In genomic region chr10:79768400-79768799, GRCm38 (mm10) we compare ENCODE assay signal across 8 mouse cellular contexts. TPM values are rescaled to one million over a fixed set of nuclear protein-coding genes. Genes with fewer than 3 reads are reported as not detected.
DNase-seq lines count a peak whose midpoint lies in the region; ATAC-seq and TF ChIP-seq lines count a peak whose summit lies in the region.

No protein-coding gene starts in this region.

- peak overlapping the region; percentile 73 for H3K4me3 ChIP-seq in hindbrain, embryonic 10.5 days
- no peak overlapping the region for H3K4me3 ChIP-seq in hindbrain, embryonic 12.5 days
- H3K4me3 ChIP-seq in kidney, postnatal 0 days (replicated peaks; ENCODE audit: low read depth, low read length): no peak overlapping the region
- no peak overlapping the region for H3K4me3 ChIP-seq in liver, embryonic 12.5 days
- no peak overlapping the region for H3K4me3 ChIP-seq in neural tube, embryonic 12.5 days
- H3K4me3 ChIP-seq in stomach, embryonic 16.5 days (replicated peaks; ENCODE audit: low read length): 0 out of 2 replicates have a peak overlapping the region, but pooled peaks have one; percentile 99

- peaks cover 10% of the 10 kb centered on the region; the same call in 1 of the 2 replicates for H3K27me3 ChIP-seq in hindbrain, embryonic 10.5 days (ENCODE audit: insufficient read depth, poor library complexity, severe bottlenecking)
- 0 out of 2 replicates have a peak, but pooled peaks cover 5% of the 10 kb centered on the region for H3K27me3 ChIP-seq in hindbrain, embryonic 12.5 days
- H3K27me3 ChIP-seq in kidney, postnatal 0 days (ENCODE audit: insufficient read depth, low read length): no peaks in the 10 kb centered on the region
- H3K27me3 ChIP-seq in liver, embryonic 12.5 days (replicated peaks): peaks cover 18% of the 10 kb centered on the region
- H3K27me3 ChIP-seq in neural tube, embryonic 12.5 days (replicated peaks): no peaks in the 10 kb centered on the region; the same call in 1 of the 2 replicates
- no peaks in the 10 kb centered on the region for H3K27me3 ChIP-seq in stomach, embryonic 16.5 days (ENCODE audit: control insufficient read depth, insufficient read depth, low read length)

- H3K9me3 ChIP-seq in hindbrain, embryonic 10.5 days: peaks cover 4% of the 10 kb centered on the region; the same call in 1 of the 2 replicates
- H3K9me3 ChIP-seq in hindbrain, embryonic 12.5 days (replicated peaks): no peaks in the 10 kb centered on the region; the same call in 1 of the 2 replicates
- H3K9me3 ChIP-seq in kidney, postnatal 0 days (replicated peaks; ENCODE audit: low read length): no peaks in the 10 kb centered on the region
- peaks cover 5% of the 10 kb centered on the region for H3K9me3 ChIP-seq in liver, embryonic 12.5 days (replicated peaks)
- H3K9me3 ChIP-seq in neural tube, embryonic 12.5 days: no peaks in the 10 kb centered on the region
- H3K9me3 ChIP-seq in stomach, embryonic 16.5 days (replicated peaks; ENCODE audit: control insufficient read depth, low read length): no peaks in the 10 kb centered on the region; the same call in 1 of the 2 replicates

- H3K36me3 ChIP-seq in hindbrain, embryonic 10.5 days: peaks cover 11% of the 10 kb centered on the region; the same call in 1 of the 2 replicates
- no peaks in the 10 kb centered on the region for H3K36me3 ChIP-seq in hindbrain, embryonic 12.5 days
- no peaks in the 10 kb centered on the region for H3K36me3 ChIP-seq in kidney, postnatal 0 days (ENCODE audit: insufficient read depth, low read length)
- H3K36me3 ChIP-seq in liver, embryonic 12.5 days: peaks cover 11% of the 10 kb centered on the region; the same call in 1 of the 2 replicates
- H3K36me3 ChIP-seq in neural tube, embryonic 12.5 days: no peaks in the 10 kb centered on the region
- no peaks in the 10 kb centered on the region for H3K36me3 ChIP-seq in stomach, embryonic 16.5 days (ENCODE audit: control insufficient read depth, insufficient read depth, low read length)

- peak; percentile 85 for DNase-seq in hindbrain, embryonic 10.5 days (ENCODE audit: low spot score)
- peak; percentile 81 for DNase-seq in cerebellum, adult 9-11 months
- DNase-seq in gastrocnemius, adult 18-20 months (ENCODE audit: low spot score): peak; percentile 73
- DNase-seq in kidney, postnatal 0 days (ENCODE audit: low spot score): peak; percentile 82

- H3K4me2 ChIP-seq in hindbrain, embryonic 12.5 days (replicated peaks): no peak overlapping the region
- H3K4me2 ChIP-seq in kidney, postnatal 0 days (ENCODE audit: low read length): 0 out of 2 replicates have a peak overlapping the region, but pooled peaks have one; percentile 11
- H3K4me2 ChIP-seq in liver, embryonic 12.5 days: 0 out of 2 replicates have a peak overlapping the region, but pooled peaks have one; percentile 89
- H3K4me2 ChIP-seq in neural tube, embryonic 12.5 days (replicated peaks): 0 out of 2 replicates have a peak overlapping the region, but pooled peaks have one; percentile 97
- H3K4me2 ChIP-seq in stomach, embryonic 16.5 days (ENCODE audit: low read depth, low read length): no peak overlapping the region; the same call in 1 of the 2 replicates

- H3K9ac ChIP-seq in hindbrain, embryonic 12.5 days: no peak overlapping the region
- H3K9ac ChIP-seq in kidney, postnatal 0 days (ENCODE audit: low read depth, low read length): no peak overlapping the region
- H3K9ac ChIP-seq in liver, embryonic 12.5 days: no peak overlapping the region
- H3K9ac ChIP-seq in neural tube, embryonic 12.5 days: no peak overlapping the region
- no peak overlapping the region for H3K9ac ChIP-seq in stomach, embryonic 16.5 days (ENCODE audit: low read length)

- under 1% methylated on average over 5 of the region's 5 CpGs for WGBS in hindbrain, embryonic 10.5 days
- under 1% methylated on average over 5 of the region's 5 CpGs for WGBS in hindbrain, embryonic 12.5 days
- WGBS in kidney, postnatal 0 days: under 1% methylated on average over 5 of the region's 5 CpGs
- under 1% methylated on average over 5 of the region's 5 CpGs for WGBS in liver, embryonic 12.5 days (ENCODE audit: insufficient replicate concordance)
- under 1% methylated on average over 5 of the region's 5 CpGs for WGBS in neural tube, embryonic 12.5 days
- WGBS in stomach, embryonic 16.5 days: 2% methylated on average over 5 of the region's 5 CpGs

- H3K27ac ChIP-seq in hindbrain, embryonic 10.5 days: no peak overlapping the region
- H3K27ac ChIP-seq in hindbrain, embryonic 12.5 days: no peak overlapping the region
- peak overlapping the region; percentile 11; the same call in 1 of the 2 replicates for H3K27ac ChIP-seq in kidney, postnatal 0 days
- H3K27ac ChIP-seq in liver, embryonic 12.5 days: no peak overlapping the region
- no peak overlapping the region for H3K27ac ChIP-seq in neural tube, embryonic 12.5 days
- H3K27ac ChIP-seq in stomach, embryonic 16.5 days (ENCODE audit: low read length): no peak overlapping the region

- peaks cover 52% of the 10 kb centered on the region for H3K4me1 ChIP-seq in hindbrain, embryonic 10.5 days (replicated peaks)
- peaks cover 31% of the 10 kb centered on the region for H3K4me1 ChIP-seq in hindbrain, embryonic 12.5 days
- peaks cover 20% of the 10 kb centered on the region for H3K4me1 ChIP-seq in kidney, postnatal 0 days (replicated peaks; ENCODE audit: insufficient read depth, low read length)
- H3K4me1 ChIP-seq in liver, embryonic 12.5 days: peaks cover 46% of the 10 kb centered on the region
- peaks cover 23% of the 10 kb centered on the region for H3K4me1 ChIP-seq in neural tube, embryonic 12.5 days
- H3K4me1 ChIP-seq in stomach, embryonic 16.5 days (ENCODE audit: control insufficient read depth, insufficient read depth, low read length): peaks cover 32% of the 10 kb centered on the region

- peak; percentile 98 for TF ChIP-seq CTCF in kidney, postnatal 0 days (IDR thresholded peaks at IDR 0.05; ENCODE audit: low read depth)

- no peak for ATAC-seq in hindbrain, embryonic 12.5 days (ENCODE audit: low FRiP score)
- no peak for ATAC-seq in kidney, postnatal 0 days (replicated peaks; ENCODE audit: low FRiP score, low read depth)
- ATAC-seq in liver, embryonic 12.5 days: no peak
- no peak for ATAC-seq in neural tube, embryonic 12.5 days (ENCODE audit: low FRiP score, low read depth)
- ATAC-seq in stomach, embryonic 16.5 days (ENCODE audit: insufficient read depth, low FRiP score): no peak

RNA-seq across cellular contexts. Expression of gene Rnf126, which starts 1.6 kb away (rescaled TPM):
- polyA plus RNA-seq in hindbrain, embryonic 10.5 days (2016; fragmentation: Nextera tagmentation; extraction: Ambion mirVana): 124 and 136 TPM in 2 replicates
- polyA plus RNA-seq in hindbrain, embryonic 12.5 days (2016; fragmentation: Nextera tagmentation; extraction: Ambion mirVana): 103 and 108 TPM in 2 replicates
- total RNA-seq in gastrocnemius, adult 18-20 months (2021): 10 to 100 TPM; 49.5 to 54.5 TPM
- polyA plus RNA-seq in kidney, postnatal 0 days (2015; fragmentation: Nextera tagmentation; extraction: Ambion mirVana): 74.5 and 82.4 TPM in 2 replicates
- 79.6 and 80.4 TPM in 2 replicates for polyA plus RNA-seq in liver, embryonic 12.5 days (2016; fragmentation: Nextera tagmentation; extraction: Ambion mirVana)
- polyA plus RNA-seq in neural tube, embryonic 12.5 days (2016; fragmentation: Nextera tagmentation; extraction: Ambion mirVana): 115 and 118 TPM in 2 replicates
- 29.9 and 34.8 TPM in 2 replicates for polyA plus RNA-seq in stomach, embryonic 16.5 days (2015; fragmentation: Nextera tagmentation; extraction: Ambion mirVana)

RNA-seq across cellular contexts. Expression of gene Fstl3, which starts 8.7 kb away (rescaled TPM):
- polyA plus RNA-seq in hindbrain, embryonic 10.5 days (2016; fragmentation: Nextera tagmentation; extraction: Ambion mirVana): 1.7 and 1.8 TPM in 2 replicates
- 2.3 and 2.7 TPM in 2 replicates for polyA plus RNA-seq in hindbrain, embryonic 12.5 days (2016; fragmentation: Nextera tagmentation; extraction: Ambion mirVana)
- total RNA-seq in gastrocnemius, adult 18-20 months (2021): 1 to 10 TPM; 1.2 to 1.9 TPM
- polyA plus RNA-seq in kidney, postnatal 0 days (2015; fragmentation: Nextera tagmentation; extraction: Ambion mirVana): 32.9 and 38.7 TPM in 2 replicates
- 0.80 and 0.98 TPM in 2 replicates for polyA plus RNA-seq in liver, embryonic 12.5 days (2016; fragmentation: Nextera tagmentation; extraction: Ambion mirVana)
- 1.5 and 2.0 TPM in 2 replicates for polyA plus RNA-seq in neural tube, embryonic 12.5 days (2016; fragmentation: Nextera tagmentation; extraction: Ambion mirVana)
- polyA plus RNA-seq in stomach, embryonic 16.5 days (2015; fragmentation: Nextera tagmentation; extraction: Ambion mirVana): 18.1 and 23.1 TPM in 2 replicates

RNA-seq across cellular contexts. Expression of gene Fgf22, which starts 13.5 kb away (rescaled TPM):
- polyA plus RNA-seq in hindbrain, embryonic 10.5 days (2016; fragmentation: Nextera tagmentation; extraction: Ambion mirVana): 0.12 and 0.55 TPM in 2 replicates
- 0.42 and 0.72 TPM in 2 replicates for polyA plus RNA-seq in hindbrain, embryonic 12.5 days (2016; fragmentation: Nextera tagmentation; extraction: Ambion mirVana)
- not detected for total RNA-seq in gastrocnemius, adult 18-20 months (2021)
- polyA plus RNA-seq in kidney, postnatal 0 days (2015; fragmentation: Nextera tagmentation; extraction: Ambion mirVana): 0.11 and 0.36 TPM in 2 replicates
- 0.11 and 0.13 TPM in 2 replicates for polyA plus RNA-seq in liver, embryonic 12.5 days (2016; fragmentation: Nextera tagmentation; extraction: Ambion mirVana)
- polyA plus RNA-seq in neural tube, embryonic 12.5 days (2016; fragmentation: Nextera tagmentation; extraction: Ambion mirVana): 0.55 and 1.2 TPM in 2 replicates
- polyA plus RNA-seq in stomach, embryonic 16.5 days (2015; fragmentation: Nextera tagmentation; extraction: Ambion mirVana): 0.37 and 0.50 TPM in 2 replicates

RNA-seq across cellular contexts. Expression of gene Polrmt, which starts 22.0 kb away (rescaled TPM):
- polyA plus RNA-seq in hindbrain, embryonic 10.5 days (2016; fragmentation: Nextera tagmentation; extraction: Ambion mirVana): 47.3 and 51.6 TPM in 2 replicates
- 42.7 and 47.5 TPM in 2 replicates for polyA plus RNA-seq in hindbrain, embryonic 12.5 days (2016; fragmentation: Nextera tagmentation; extraction: Ambion mirVana)
- 10 to 100 TPM; 31.9 to 36.7 TPM for total RNA-seq in gastrocnemius, adult 18-20 months (2021)
- 37.9 and 38.5 TPM in 2 replicates for polyA plus RNA-seq in kidney, postnatal 0 days (2015; fragmentation: Nextera tagmentation; extraction: Ambion mirVana)
- polyA plus RNA-seq in liver, embryonic 12.5 days (2016; fragmentation: Nextera tagmentation; extraction: Ambion mirVana): 28.3 and 30.1 TPM in 2 replicates
- polyA plus RNA-seq in neural tube, embryonic 12.5 days (2016; fragmentation: Nextera tagmentation; extraction: Ambion mirVana): 44.7 and 44.9 TPM in 2 replicates
- polyA plus RNA-seq in stomach, embryonic 16.5 days (2015; fragmentation: Nextera tagmentation; extraction: Ambion mirVana): 33.3 and 40.9 TPM in 2 replicates

RNA-seq across cellular contexts. Expression of gene Prss57, which starts 22.4 kb away (rescaled TPM):
- 0.10 TPM in 1 of 2 replicates, not detected in the other for polyA plus RNA-seq in hindbrain, embryonic 10.5 days (2016; fragmentation: Nextera tagmentation; extraction: Ambion mirVana)
- 0.23 and 0.30 TPM in 2 replicates for polyA plus RNA-seq in hindbrain, embryonic 12.5 days (2016; fragmentation: Nextera tagmentation; extraction: Ambion mirVana)
- total RNA-seq in gastrocnemius, adult 18-20 months (2021): not detected
- 0.04 and 0.06 TPM in 2 replicates for polyA plus RNA-seq in kidney, postnatal 0 days (2015; fragmentation: Nextera tagmentation; extraction: Ambion mirVana)
- 1.4 and 2.2 TPM in 2 replicates for polyA plus RNA-seq in liver, embryonic 12.5 days (2016; fragmentation: Nextera tagmentation; extraction: Ambion mirVana)
- 0.16 and 0.42 TPM in 2 replicates for polyA plus RNA-seq in neural tube, embryonic 12.5 days (2016; fragmentation: Nextera tagmentation; extraction: Ambion mirVana)
- polyA plus RNA-seq in stomach, embryonic 16.5 days (2015; fragmentation: Nextera tagmentation; extraction: Ambion mirVana): 0.55 and 0.72 TPM in 2 replicates

Comparison
In these comparisons a context has a peak if more than half of its experiments do, and no peak if none do; other contexts are left out.
1. H3K4me3 ChIP-seq: peak in hindbrain, embryonic 10.5 days (single experiment) and stomach, embryonic 16.5 days (single experiment); none in hindbrain, embryonic 12.5 days (single experiment), kidney, postnatal 0 days (single experiment), liver, embryonic 12.5 days (single experiment) and neural tube, embryonic 12.5 days (single experiment).
2. H3K4me2 ChIP-seq: peak in kidney, postnatal 0 days (single experiment), liver, embryonic 12.5 days (single experiment) and neural tube, embryonic 12.5 days (single experiment); none in hindbrain, embryonic 12.5 days (single experiment) and stomach, embryonic 16.5 days (single experiment).
3. Peak in every context shown above with its lines, with median percentiles within 50 percentile points of each other: DNase-seq.